Mouse (Mus musculus): ENCODE measurements around the gene Neo1.

Neo1 gene

DNA sequence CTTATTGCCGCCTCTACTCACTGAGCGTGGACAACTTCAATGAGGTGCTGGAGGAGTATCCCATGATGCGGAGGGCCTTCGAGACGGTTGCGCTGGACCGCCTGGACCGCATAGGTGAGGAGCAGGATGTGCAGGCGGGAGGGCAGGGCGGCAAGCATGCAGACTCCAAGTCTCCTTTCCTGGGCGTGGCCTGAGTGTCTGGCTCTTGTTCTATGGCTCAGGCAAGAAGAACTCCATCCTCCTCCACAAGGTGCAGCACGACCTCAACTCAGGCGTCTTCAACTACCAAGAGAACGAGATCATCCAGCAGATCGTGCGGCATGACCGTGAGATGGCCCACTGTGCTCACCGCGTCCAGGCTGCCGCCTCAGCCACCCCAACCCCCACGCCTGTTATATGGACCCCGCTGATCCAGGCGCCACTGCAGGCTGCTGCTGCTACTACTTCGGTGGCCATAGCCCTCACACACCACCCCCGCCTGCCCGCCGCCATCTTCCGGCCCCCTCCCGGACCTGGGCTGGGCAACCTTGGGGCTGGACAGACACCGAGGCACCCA lies 177.1 kb downstream of the Neo1 start:
- DNase-seq (ENCODE audit: low spot score), result no peak

DNA sequence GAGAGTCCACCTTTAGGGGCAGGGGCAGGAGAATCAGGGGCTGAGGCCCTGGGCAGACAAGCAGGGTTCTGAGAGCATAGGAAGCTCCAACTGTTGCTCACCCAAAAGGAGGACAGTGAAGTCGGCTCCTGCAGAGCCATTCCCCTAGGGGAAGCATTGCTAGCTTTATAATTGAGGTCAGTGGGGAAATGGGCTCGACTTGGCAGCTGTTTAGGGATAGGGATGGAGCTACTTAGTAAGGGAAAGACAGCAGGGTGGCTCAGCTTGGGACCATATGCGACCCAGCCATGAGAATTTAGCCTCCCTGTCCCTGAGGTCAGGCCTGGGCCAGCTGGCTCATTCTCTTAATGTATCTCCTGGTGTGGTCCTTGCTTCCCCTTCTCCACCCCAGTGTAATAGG lies 181.3 kb downstream of the Neo1 start:
- DNase-seq (ENCODE audit: low spot score), result no peak

GRCm38 (mm10) chr9:58849576-58850315 lies 186.5 kb downstream of the Neo1 start:
- DNase-seq (ENCODE audit: low spot score), result no peak

- DNase-seq (ENCODE audit: low spot score), result no peak
Measured at GRCm38 (mm10) chr9:58847676-58848075, 188.6 kb downstream of the Neo1 start.

DNA sequence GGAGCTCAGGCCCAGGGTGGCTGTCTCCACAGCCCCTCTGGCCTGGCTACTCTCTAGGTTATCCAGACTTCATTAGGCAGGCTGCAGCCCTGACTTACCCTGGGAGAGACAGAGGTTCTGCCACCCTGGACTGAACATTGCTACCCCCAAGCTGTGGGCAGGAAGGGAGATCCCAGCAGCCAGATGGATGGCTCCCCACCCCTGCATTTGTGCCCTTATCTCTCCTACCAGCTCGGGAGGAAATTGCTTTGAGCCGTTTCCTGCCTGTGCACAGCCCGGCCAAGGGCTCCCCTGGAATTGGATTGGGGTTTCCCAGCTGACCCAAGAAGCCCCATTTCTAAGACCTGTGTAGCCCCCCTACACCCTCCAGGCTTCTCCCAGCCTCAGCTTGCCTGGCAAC lies 189.2 kb downstream of the Neo1 start:
- no peak for DNase-seq (ENCODE audit: low spot score)

GRCm38 (mm10) chr9:58844597-58844996 lies 191.6 kb downstream of the Neo1 start:
- no peak for DNase-seq (ENCODE audit: low spot score)

DNA sequence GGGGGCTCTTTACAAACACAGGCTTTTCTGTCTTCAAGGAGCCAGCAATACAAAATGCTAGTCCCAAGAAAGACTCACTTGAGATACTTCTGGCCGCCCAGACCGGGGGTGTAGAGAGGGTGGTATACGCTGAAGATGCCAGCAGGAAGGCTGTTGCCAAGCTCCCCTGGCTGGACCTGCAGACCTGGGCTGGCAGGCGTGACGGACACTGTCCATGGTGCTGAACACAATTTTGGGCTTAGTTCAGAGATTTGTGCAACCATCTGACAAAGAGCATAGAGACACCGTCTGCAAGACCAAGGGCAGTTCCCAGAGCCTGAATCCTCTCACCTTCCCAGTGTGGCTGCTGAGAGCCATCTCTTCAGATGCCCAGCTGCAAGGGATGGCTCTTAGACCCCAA lies 194.6 kb downstream of the Neo1 start:
- DNase-seq (ENCODE audit: low spot score), result peak; percentile 44

DNA sequence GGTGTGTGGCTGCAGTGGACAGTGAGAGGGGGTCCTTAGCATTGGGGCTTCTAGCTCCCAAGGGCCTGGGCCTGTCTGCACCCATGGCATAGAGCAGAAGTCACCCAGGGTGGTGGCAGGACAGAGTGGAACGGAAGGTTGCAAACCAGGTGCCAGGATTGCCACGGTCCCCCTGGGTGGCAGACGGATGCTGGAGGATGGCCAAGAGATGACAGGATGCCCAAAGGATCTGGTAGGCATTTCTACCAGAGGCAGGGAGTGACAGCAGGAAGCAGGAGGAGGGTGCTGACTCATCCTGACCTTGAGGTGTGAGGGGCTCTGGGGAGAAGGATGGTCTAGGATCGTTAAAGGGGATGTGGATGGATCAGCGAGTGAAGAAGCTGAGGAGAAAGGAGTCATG lies 197.7 kb downstream of the Neo1 start:
- DNase-seq (ENCODE audit: low spot score), result no peak

GRCm38 (mm10) chr9:58837174-58837573 lies 199.1 kb downstream of the Neo1 start:
- DNase-seq (ENCODE audit: low spot score), result no peak

DNA sequence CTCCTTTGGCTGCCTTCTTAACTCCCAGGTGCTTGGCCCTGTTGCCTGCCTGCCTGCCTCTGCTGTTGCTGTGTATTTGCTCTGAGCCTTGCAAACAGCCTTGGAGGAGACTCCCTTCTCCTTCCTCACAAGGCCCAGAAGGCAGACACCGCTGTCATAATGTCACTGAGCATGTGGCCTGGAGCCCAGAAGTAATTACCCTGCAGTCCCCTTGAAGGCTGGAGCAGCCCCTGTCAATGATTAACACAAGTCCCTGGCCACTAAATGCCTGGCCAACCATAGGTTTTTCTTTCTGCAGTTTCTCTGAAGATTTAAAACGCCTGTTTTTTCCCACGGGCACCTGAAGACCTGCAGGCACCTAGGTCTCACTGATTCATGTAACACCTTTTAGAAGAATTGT lies 203.3 kb downstream of the Neo1 start:
- no peak for DNase-seq (ENCODE audit: low spot score)

DNA sequence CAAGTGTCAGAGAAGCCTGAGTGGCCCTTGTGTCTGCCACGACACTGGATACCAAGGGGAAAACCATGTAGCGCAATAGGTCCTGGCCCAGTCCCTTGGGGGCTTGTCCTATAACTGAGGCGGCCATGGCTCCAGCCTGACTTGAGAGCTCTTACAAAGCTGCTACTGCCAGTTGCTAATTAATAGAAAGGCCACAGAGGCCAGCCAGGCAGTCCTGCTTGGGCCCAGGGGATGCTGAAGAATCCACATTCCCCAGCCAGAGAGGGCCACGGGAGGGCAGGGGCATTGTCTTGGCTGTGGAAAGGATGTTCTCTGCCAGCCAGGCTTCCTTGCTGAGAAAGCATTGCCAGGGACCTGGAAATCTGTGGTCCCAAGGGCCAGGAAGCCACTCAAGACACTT lies 206.6 kb downstream of the Neo1 start:
- DNase-seq (ENCODE audit: low spot score), result no peak

Measured in urinary bladder, postnatal 25 days (tissue).